In the genomic region with DNA sequence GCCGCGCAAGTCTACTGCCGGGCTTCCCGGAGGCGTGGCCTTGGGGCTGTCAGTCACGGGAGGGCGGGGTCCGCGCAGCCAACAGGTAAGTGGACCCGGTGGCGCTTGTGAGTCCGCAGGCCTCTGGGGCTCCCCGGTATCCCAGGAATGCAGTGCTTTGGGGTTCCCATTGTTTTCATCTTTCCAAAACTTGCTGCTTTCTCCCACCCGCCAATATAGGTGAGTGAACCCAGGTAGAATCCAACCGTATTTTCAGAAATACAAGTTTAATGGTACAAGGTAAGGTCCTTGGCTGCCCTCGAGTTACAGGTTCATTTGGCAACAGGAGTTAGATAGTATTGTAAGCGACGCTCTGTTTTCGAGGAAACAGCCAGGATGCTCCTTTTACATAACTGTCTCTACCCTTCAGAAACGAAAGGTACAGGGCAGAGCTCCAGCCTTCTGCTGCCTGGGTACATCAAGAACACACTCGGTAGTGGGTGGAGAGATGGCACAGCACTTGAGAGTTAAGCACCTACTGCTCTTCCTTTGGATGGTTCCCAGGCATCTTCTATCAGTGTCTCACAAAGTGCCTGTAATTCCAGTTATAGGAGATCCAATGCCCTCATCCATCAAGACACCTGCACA, we compare ENCODE assay signal across 8 mouse cellular contexts. TPM values are rescaled to one million over a fixed set of nuclear protein-coding genes. Genes with fewer than 3 reads are reported as not detected.
DNase-seq lines count a peak whose midpoint lies in the region; ATAC-seq and TF ChIP-seq lines count a peak whose summit lies in the region.

No protein-coding gene starts in this region.

- peak overlapping the region; percentile 27 for H3K9ac ChIP-seq in forebrain, embryonic 15.5 days (replicated peaks)

- ATAC-seq in forebrain, embryonic 15.5 days (replicated peaks): peak; percentile 14; the same call in 1 of the 2 replicates

- 0 out of 2 replicates have a peak, but pooled peaks cover 9% of the 10 kb centered on the region for H3K27me3 ChIP-seq in forebrain, embryonic 15.5 days
- H3K27me3 ChIP-seq in myocyte (ENCODE audit: control insufficient read depth, insufficient read depth, insufficient read length): no peaks in the 10 kb centered on the region

- H3ac ChIP-seq in myocyte (ENCODE audit: control insufficient read depth, insufficient read length): peak overlapping the region; percentile 38

- no peaks in the 10 kb centered on the region for H3K79me2 ChIP-seq in myocyte (ENCODE audit: control insufficient read depth, insufficient read depth)

- peak; percentile 55 for DNase-seq in left cerebral cortex, adult 11 months (ENCODE audit: low spot score)
- DNase-seq in left cerebral cortex, postnatal 10 days (ENCODE audit: extremely low spot score in 1 of 2, low spot score in 2 of 2): no peak
- DNase-seq in left cerebral cortex, adult 8-10 months (ENCODE audit: low spot score in 2 of 2): peak; percentile 26 to 65
- DNase-seq in adrenal gland, adult 2 months: no peak
- no peak for DNase-seq in kidney, postnatal 10 days

- WGBS in forebrain, embryonic 15.5 days: 5% methylated on average over 21 of the region's 21 CpGs

- no peaks in the 10 kb centered on the region for H3K9me3 ChIP-seq in forebrain, embryonic 15.5 days

- peak overlapping the region; percentile 92 for H3K4me2 ChIP-seq in forebrain, embryonic 15.5 days (replicated peaks)
- peak overlapping the region; percentile 59 for H3K4me2 ChIP-seq in myocyte (ENCODE audit: low read depth)

- H3K27ac ChIP-seq in bone marrow macrophage, adult 2 months (ENCODE audit: insufficient read depth, low read depth, low read length): no peak overlapping the region
- H3K27ac ChIP-seq in forebrain, embryonic 15.5 days (replicated peaks): no peak overlapping the region

- peaks cover 17% of the 10 kb centered on the region for H3K4me1 ChIP-seq in bone marrow macrophage, adult 2 months (ENCODE audit: control insufficient read depth, insufficient read depth, low read length)
- peaks cover 14% of the 10 kb centered on the region for H3K4me1 ChIP-seq in forebrain, embryonic 15.5 days

- intact Hi-C loops in left cerebral cortex, postnatal 10 days (cut with DNase I): no loop called here

- no peak for TF ChIP-seq CTCF in bone marrow macrophage, adult 2 months (IDR thresholded peaks at IDR 0.05; ENCODE audit: low read depth, low read length)

- peaks cover 35% of the 10 kb centered on the region for H3K36me3 ChIP-seq in forebrain, embryonic 15.5 days
- H3K36me3 ChIP-seq in myocyte (ENCODE audit: control insufficient read depth, insufficient read depth): peaks cover 7% of the 10 kb centered on the region

- H3K4me3 ChIP-seq in bone marrow macrophage, adult 2 months (ENCODE audit: insufficient read depth, low read length): peak overlapping the region; percentile 54
- peak overlapping the region; percentile 66 for H3K4me3 ChIP-seq in forebrain, embryonic 15.5 days
- H3K4me3 ChIP-seq in myocyte: peak overlapping the region; percentile 53

- TF ChIP-seq POLR2A in bone marrow macrophage, adult 2 months (IDR thresholded peaks at IDR 0.05; ENCODE audit: borderline replicate concordance, low read depth, low read length): no peak
- TF ChIP-seq POLR2A in myocyte (IDR thresholded peaks at IDR 0.05; ENCODE audit: insufficient read length, low read depth): no peak

TF ChIP-seq in myocyte, 11 proteins besides CTCF, POLR2A, EP300 and RAD21:
- TF ChIP-seq MYOD1 (IDR thresholded peaks at IDR 0.05; ENCODE audit: control insufficient read depth in 1 of 3, insufficient read length in 2 of 3, low read depth in 2 of 3): no peak
- no peak for TF ChIP-seq E2F4 (IDR thresholded peaks at IDR 0.05; ENCODE audit: insufficient read depth)
- TF ChIP-seq USF1 (IDR thresholded peaks at IDR 0.05; ENCODE audit: low read depth): no peak
- no peak for TF ChIP-seq TCF12 (IDR thresholded peaks at IDR 0.05; ENCODE audit: insufficient read depth, poor library complexity, severe bottlenecking)
- TF ChIP-seq CEBPB (IDR thresholded peaks at IDR 0.05; ENCODE audit: insufficient read depth, poor library complexity, severe bottlenecking): no peak
- TF ChIP-seq REST (IDR thresholded peaks at IDR 0.05; ENCODE audit: insufficient read depth, insufficient read length): no peak
- no peak for TF ChIP-seq SRF (IDR thresholded peaks at IDR 0.05; ENCODE audit: control insufficient read depth, insufficient read length, low read depth)
- no peak for TF ChIP-seq TCF3 (IDR thresholded peaks at IDR 0.05; ENCODE audit: insufficient read length, low read depth)
- no peak for TF ChIP-seq POLR2AphosphoS2 (IDR thresholded peaks at IDR 0.05; ENCODE audit: insufficient read length, low read depth)
- TF ChIP-seq MYOG (IDR thresholded peaks at IDR 0.05; ENCODE audit: control insufficient read depth in 1 of 3, insufficient read depth in 1 of 3, insufficient read length in 2 of 3, low read depth in 2 of 3): no peak
- TF ChIP-seq MAX (IDR thresholded peaks at IDR 0.05; ENCODE audit: low read depth): no peak

RNA-seq across cellular contexts. Expression of a gene that starts 0.6 kb away (rescaled TPM):
- total RNA-seq in left cerebral cortex, postnatal 10 days (2021): 10 to 100 TPM; 15.0 to 17.8 TPM
- polyA plus RNA-seq in bone marrow macrophage, adult 2 months (2012; ENCODE audit: insufficient read depth, insufficient read length, missing spikeins): 14.5 and 15.5 TPM in 2 replicates
- polyA plus RNA-seq in forebrain, embryonic 15.5 days (2015; fragmentation: Nextera tagmentation; extraction: Ambion mirVana): 3.0 and 3.3 TPM in 2 replicates
- 10 to 100 TPM; 32.3 to 36.5 (median 34.3) TPM for total RNA-seq in left cerebral cortex, adult 8-10 months (2022)
- 2.1 TPM for polyA plus RNA-seq in myocyte (2012; fragmentation: generic; extraction: Trizol)
- 10 to 100 TPM in 1 of 2 experiments, 1 to 10 TPM in 1; 5.0 to 15.2 TPM for total RNA-seq in adrenal gland, adult 2 months (2021)
- 13.6 and 22.6 TPM in 2 replicates for polyA plus RNA-seq in adrenal gland, adult 2 months (2012; rRNA removed)

RNA-seq across cellular contexts. Expression of a gene that starts 12.7 kb away (rescaled TPM):
- total RNA-seq in left cerebral cortex, postnatal 10 days (2021): 10 to 100 TPM; 31.0 to 31.1 TPM
- 110 and 112 TPM in 2 replicates for polyA plus RNA-seq in bone marrow macrophage, adult 2 months (2012; ENCODE audit: insufficient read depth, insufficient read length, missing spikeins)
- 69.3 and 69.4 TPM in 2 replicates for polyA plus RNA-seq in forebrain, embryonic 15.5 days (2015; fragmentation: Nextera tagmentation; extraction: Ambion mirVana)
- 10 to 100 TPM; 31.8 to 33.6 (median 32.6) TPM for total RNA-seq in left cerebral cortex, adult 8-10 months (2022)
- polyA plus RNA-seq in myocyte (2012; fragmentation: generic; extraction: Trizol): 58.2 TPM
- total RNA-seq in adrenal gland, adult 2 months (2021): 10 to 100 TPM; 63.6 to 67.0 TPM
- 11.4 and 12.7 TPM in 2 replicates for polyA plus RNA-seq in adrenal gland, adult 2 months (2012; rRNA removed)

RNA-seq across cellular contexts. Expression of a gene that starts 44.3 kb away (rescaled TPM):
- not detected for total RNA-seq in left cerebral cortex, postnatal 10 days (2021)
- polyA plus RNA-seq in bone marrow macrophage, adult 2 months (2012; ENCODE audit: insufficient read depth, insufficient read length, missing spikeins): not detected in 2 replicates
- 0.24 TPM in 1 of 2 replicates, not detected in the other for polyA plus RNA-seq in forebrain, embryonic 15.5 days (2015; fragmentation: Nextera tagmentation; extraction: Ambion mirVana)
- not detected for total RNA-seq in left cerebral cortex, adult 8-10 months (2022)
- polyA plus RNA-seq in myocyte (2012; fragmentation: generic; extraction: Trizol): not detected
- total RNA-seq in adrenal gland, adult 2 months (2021): not detected
- not detected in 2 replicates for polyA plus RNA-seq in adrenal gland, adult 2 months (2012; rRNA removed)

RNA-seq across cellular contexts. Expression of a gene that starts 48.2 kb away (rescaled TPM):
- not detected for total RNA-seq in left cerebral cortex, postnatal 10 days (2021)
- not detected in 2 replicates for polyA plus RNA-seq in bone marrow macrophage, adult 2 months (2012; ENCODE audit: insufficient read depth, insufficient read length, missing spikeins)
- polyA plus RNA-seq in forebrain, embryonic 15.5 days (2015; fragmentation: Nextera tagmentation; extraction: Ambion mirVana): not detected in 2 replicates
- total RNA-seq in left cerebral cortex, adult 8-10 months (2022): not detected
- not detected for polyA plus RNA-seq in myocyte (2012; fragmentation: generic; extraction: Trizol)
- not detected for total RNA-seq in adrenal gland, adult 2 months (2021)
- not detected in 2 replicates for polyA plus RNA-seq in adrenal gland, adult 2 months (2012; rRNA removed)

Comparison
In these comparisons a context has a peak if more than half of its experiments do, and no peak if none do; other contexts are left out.
1. DNase-seq: peak in left cerebral cortex, adult 11 months (single experiment) and left cerebral cortex, adult 8-10 months (2 of 2); none in left cerebral cortex, postnatal 10 days (0 of 2), adrenal gland, adult 2 months (single experiment) and kidney, postnatal 10 days (single experiment).
2. Peak in every context shown above with its lines, with median percentiles within 50 percentile points of each other: H3K4me3 ChIP-seq.